Mouse (Mus musculus) embryo, embryonic 11.5 days (tissue): ENCODE results near the gene Rnaseh2a.

Experiments
- DNase-seq: peaks from one replicate; pipeline ENCODE4 v3.0.0-alpha.2; 2012; ENCODE audit warnings: low read depth, low spot score

The Rnaseh2a gene

GRCm38 (mm10) chr8:84967532-84968304 lies 1.8 kb downstream of the Rnaseh2a start:
- DNase-seq = no peak

GRCm38 (mm10) chr8:84966603-84967002 lies 3.0 kb downstream of the Rnaseh2a start:
- no peak for DNase-seq

GRCm38 (mm10) chr8:84965731-84966291 lies 3.8 kb downstream of the Rnaseh2a start:
- DNase-seq = peak; percentile 90

GRCm38 (mm10) chr8:84963952-84964351 lies 5.6 kb downstream of the Rnaseh2a start:
- no peak for DNase-seq

- no peak for DNase-seq
Measured at GRCm38 (mm10) chr8:84959811-84960210, 9.8 kb downstream of the Rnaseh2a start.

GRCm38 (mm10) chr8:84956768-84957167 lies 12.8 kb downstream of the Rnaseh2a start:
- no peak for DNase-seq

GRCm38 (mm10) chr8:84952612-84953255 lies 16.8 kb downstream of the Rnaseh2a start:
- no peak for DNase-seq

- DNase-seq = no peak
Measured at GRCm38 (mm10) chr8:84949753-84950152, 19.8 kb downstream of the Rnaseh2a start.

- DNase-seq = no peak
Measured at GRCm38 (mm10) chr8:84947241-84947545, 22.4 kb downstream of the Rnaseh2a start.

GRCm38 (mm10) chr8:84946528-84947240 lies 22.9 kb downstream of the Rnaseh2a start, which contains the start of gene Rtbdn:
Rtbdn (plus strand) TSS chr8:84946991.
- no peak for DNase-seq

- DNase-seq = no peak
Measured at GRCm38 (mm10) chr8:84945633-84946527, 23.7 kb downstream of the Rnaseh2a start.

- DNase-seq = no peak
Measured at GRCm38 (mm10) chr8:84945235-84945632, 24.3 kb downstream of the Rnaseh2a start.

- no peak for DNase-seq
Measured at GRCm38 (mm10) chr8:84944478-84945160, 24.9 kb downstream of the Rnaseh2a start.

GRCm38 (mm10) chr8:84943699-84944098 lies 25.9 kb downstream of the Rnaseh2a start:
- DNase-seq = no peak

- no peak for DNase-seq
Measured at GRCm38 (mm10) chr8:84937620-84938485, 31.7 kb downstream of the Rnaseh2a start.

- no peak for DNase-seq
Measured at GRCm38 (mm10) chr8:84936962-84937546, 32.5 kb downstream of the Rnaseh2a start, which contains the start of gene Mast1. Mast1 (minus strand) TSS chr8:84937359.

- DNase-seq = no peak
Measured at GRCm38 (mm10) chr8:84936041-84936961, 33.3 kb downstream of the Rnaseh2a start.

- no peak for DNase-seq
Measured at GRCm38 (mm10) chr8:84935489-84935888, 34.1 kb downstream of the Rnaseh2a start.
